10 mouse cellular contexts compared by ENCODE assay signal in genomic region chr11:88145214-88146006, GRCm38 (mm10). TPM values are rescaled to one million over a fixed set of nuclear protein-coding genes. Genes with fewer than 3 reads are reported as not detected.
DNase-seq lines count a peak whose midpoint lies in the region; ATAC-seq and TF ChIP-seq lines count a peak whose summit lies in the region.
"Had no signal": no experiment of that assay in that cellular context is flagged by ENCODE, and none has a peak within 500 bp of the region (broad histone marks: within the 10 kb centered on the region; RNA-seq: fewer than 3 reads in every experiment).

No protein-coding gene starts in this region.

- no peaks in the 10 kb centered on the region for H3K9me3 ChIP-seq in embryonic facial prominence, embryonic 13.5 days
- H3K9me3 ChIP-seq in lung, embryonic 14.5 days (ENCODE audit: low read depth, low read length), result no peaks in the 10 kb centered on the region
- H3K9me3 ChIP-seq: lung, embryonic 15.5 days had no signal

- peak; percentile 22 for DNase-seq in lung, adult 2 months
- DNase-seq in lung, postnatal 14 days, result no peak
- no peak for DNase-seq in lung, embryonic 14.5 days
- DNase-seq in thymus, postnatal 14 days, result peak; percentile 79
- no peak for DNase-seq in layer of hippocampus, postnatal 10 days (ENCODE audit: low spot score in 2 of 2)
- no peak for DNase-seq in ovary, postnatal 36 days (ENCODE audit: low spot score)
- no peak for DNase-seq in cerebellum, postnatal 4 days (ENCODE audit: low spot score in 2 of 2)
- DNase-seq: adrenal gland, postnatal 14 days had no signal

- peaks cover 5% of the 10 kb centered on the region; the same call in 1 of the 2 replicates for H3K36me3 ChIP-seq in embryonic facial prominence, embryonic 13.5 days
- no peaks in the 10 kb centered on the region for H3K36me3 ChIP-seq in lung, embryonic 14.5 days (ENCODE audit: insufficient read depth)
- H3K36me3 ChIP-seq: lung, embryonic 15.5 days had no signal

- no peak for TF ChIP-seq POLR2A in lung, adult 2 months (IDR thresholded peaks at IDR 0.05; ENCODE audit: borderline replicate concordance, extremely low read depth, low read depth, low read length)

- no peaks in the 10 kb centered on the region for H3K27me3 ChIP-seq in embryonic facial prominence, embryonic 13.5 days
- no peaks in the 10 kb centered on the region for H3K27me3 ChIP-seq in lung, embryonic 14.5 days (ENCODE audit: insufficient read depth, low read length)
- H3K27me3 ChIP-seq: lung, embryonic 15.5 days had no signal

- H3K27ac ChIP-seq in embryonic facial prominence, embryonic 13.5 days, result 0 out of 2 replicates have a peak overlapping the region, but pooled peaks have one; percentile 11
- H3K27ac ChIP-seq in lung, embryonic 14.5 days (ENCODE audit: low read depth), result peak overlapping the region; percentile 5; the same call in 1 of the 2 replicates
- H3K27ac ChIP-seq: lung, embryonic 15.5 days had no signal

- WGBS in lung, adult 2 months, result 41% methylated on average over 13 of the region's 13 CpGs
- 70% methylated on average over 13 of the region's 13 CpGs for WGBS in embryonic facial prominence, embryonic 13.5 days
- WGBS in lung, embryonic 14.5 days, result 59% methylated on average over 13 of the region's 13 CpGs

- no peak overlapping the region for H3K4me3 ChIP-seq in lung, adult 2 months (replicated peaks; ENCODE audit: extremely low read depth, low read depth, low read length)
- H3K4me3 ChIP-seq in embryonic facial prominence, embryonic 13.5 days, result no peak overlapping the region
- no peak overlapping the region for H3K4me3 ChIP-seq in lung, embryonic 14.5 days (ENCODE audit: low read depth, low read length)
- H3K4me3 ChIP-seq: lung, embryonic 15.5 days had no signal

- H3K4me2 ChIP-seq in embryonic facial prominence, embryonic 13.5 days, result no peak overlapping the region
- no peak overlapping the region for H3K4me2 ChIP-seq in lung, embryonic 14.5 days
- H3K4me2 ChIP-seq: lung, embryonic 15.5 days had no signal

- no peak overlapping the region for H3K9ac ChIP-seq in embryonic facial prominence, embryonic 13.5 days
- no peak overlapping the region for H3K9ac ChIP-seq in lung, embryonic 14.5 days
- H3K9ac ChIP-seq: lung, embryonic 15.5 days had no signal

- no peak for TF ChIP-seq CTCF in lung, adult 2 months (IDR thresholded peaks at IDR 0.05; ENCODE audit: insufficient read depth, low read length)
- no peak for TF ChIP-seq CTCF in lung, embryonic 14.5 days (IDR thresholded peaks at IDR 0.05; ENCODE audit: low read depth)

- H3K4me1 ChIP-seq in lung, adult 2 months (ENCODE audit: control insufficient read depth, insufficient read depth, low read length), result peaks cover 40% of the 10 kb centered on the region
- peaks cover 49% of the 10 kb centered on the region for H3K4me1 ChIP-seq in embryonic facial prominence, embryonic 13.5 days
- peaks cover 45% of the 10 kb centered on the region for H3K4me1 ChIP-seq in lung, embryonic 14.5 days (ENCODE audit: insufficient read depth)

- no peak for ATAC-seq in embryonic facial prominence, embryonic 13.5 days (ENCODE audit: insufficient number of reproducible peaks, insufficient read depth, low FRiP score, low TSS enrichment, low read depth)
- no peak for ATAC-seq in lung, embryonic 14.5 days (ENCODE audit: insufficient read depth)

RNA-seq across cellular contexts. Expression of gene Cuedc1, which starts 47.6 kb away (rescaled TPM):
- polyA plus RNA-seq in lung, adult 2 months (2012; rRNA removed), result 40.7 and 42.9 TPM in 2 replicates
- polyA plus RNA-seq in embryonic facial prominence, embryonic 13.5 days (2015; fragmentation: Nextera tagmentation; extraction: Ambion mirVana), result 34.9 and 40.3 TPM in 2 replicates
- 14.1 and 16.8 TPM in 2 replicates for polyA plus RNA-seq in lung, embryonic 14.5 days (2014; fragmentation: Nextera tagmentation; extraction: Ambion mirVana)
- 10 to 100 TPM; 42.0 to 45.7 TPM for total RNA-seq in layer of hippocampus, postnatal 10 days (2021)

RNA-seq across cellular contexts. Expression of gene Mrps23, which starts 58.8 kb away (rescaled TPM):
- 23.3 and 39.0 TPM in 2 replicates for polyA plus RNA-seq in lung, adult 2 months (2012; rRNA removed)
- polyA plus RNA-seq in embryonic facial prominence, embryonic 13.5 days (2015; fragmentation: Nextera tagmentation; extraction: Ambion mirVana), result 64.1 and 69.4 TPM in 2 replicates
- 55.1 and 57.6 TPM in 2 replicates for polyA plus RNA-seq in lung, embryonic 14.5 days (2014; fragmentation: Nextera tagmentation; extraction: Ambion mirVana)
- total RNA-seq in layer of hippocampus, postnatal 10 days (2021), result 10 to 100 TPM; 62.3 to 64.5 TPM

Comparison
In these comparisons a context has a peak if more than half of its experiments do, and no peak if none do; other contexts are left out.
1. DNase-seq: peak in lung, adult 2 months (single experiment) and thymus, postnatal 14 days (single experiment); none in lung, postnatal 14 days (single experiment), lung, embryonic 14.5 days (single experiment), layer of hippocampus, postnatal 10 days (0 of 2), ovary, postnatal 36 days (single experiment) and cerebellum, postnatal 4 days (0 of 2).